Mouse (Mus musculus): ENCODE data around the gene A930004D18Rik.

The A930004D18Rik gene

DNA sequence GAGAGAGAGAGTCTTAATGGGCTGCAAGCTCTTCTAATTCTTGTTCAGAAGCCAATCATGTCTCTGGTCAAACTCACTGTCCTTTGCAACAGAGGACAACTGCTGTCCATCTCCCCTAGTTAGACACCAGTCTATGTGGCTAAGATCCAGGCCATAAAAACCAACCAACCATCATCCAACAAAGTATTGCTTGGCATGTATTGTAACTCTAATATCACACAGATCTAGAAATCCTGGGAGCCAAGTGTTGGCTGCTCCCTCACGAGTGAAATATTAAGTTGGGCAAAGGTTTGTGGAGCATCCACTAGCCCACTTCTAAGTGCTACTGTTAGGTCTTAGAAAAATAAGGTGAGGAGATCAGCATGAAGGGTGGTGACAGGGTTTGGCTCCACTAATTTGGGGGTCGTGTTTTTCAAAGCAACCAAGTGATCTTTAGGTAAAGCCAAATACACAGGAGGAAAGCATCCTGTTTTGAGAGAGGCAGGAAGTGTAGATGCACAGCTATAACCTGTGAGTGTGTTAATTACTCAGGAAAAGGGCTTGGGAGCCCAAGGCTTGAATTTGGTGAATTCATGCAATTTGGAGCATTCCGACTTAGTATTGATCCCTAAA lies 710 bp upstream of the A930004D18Rik start:
- no peak for DNase-seq (ENCODE audit: low spot score)

DNA sequence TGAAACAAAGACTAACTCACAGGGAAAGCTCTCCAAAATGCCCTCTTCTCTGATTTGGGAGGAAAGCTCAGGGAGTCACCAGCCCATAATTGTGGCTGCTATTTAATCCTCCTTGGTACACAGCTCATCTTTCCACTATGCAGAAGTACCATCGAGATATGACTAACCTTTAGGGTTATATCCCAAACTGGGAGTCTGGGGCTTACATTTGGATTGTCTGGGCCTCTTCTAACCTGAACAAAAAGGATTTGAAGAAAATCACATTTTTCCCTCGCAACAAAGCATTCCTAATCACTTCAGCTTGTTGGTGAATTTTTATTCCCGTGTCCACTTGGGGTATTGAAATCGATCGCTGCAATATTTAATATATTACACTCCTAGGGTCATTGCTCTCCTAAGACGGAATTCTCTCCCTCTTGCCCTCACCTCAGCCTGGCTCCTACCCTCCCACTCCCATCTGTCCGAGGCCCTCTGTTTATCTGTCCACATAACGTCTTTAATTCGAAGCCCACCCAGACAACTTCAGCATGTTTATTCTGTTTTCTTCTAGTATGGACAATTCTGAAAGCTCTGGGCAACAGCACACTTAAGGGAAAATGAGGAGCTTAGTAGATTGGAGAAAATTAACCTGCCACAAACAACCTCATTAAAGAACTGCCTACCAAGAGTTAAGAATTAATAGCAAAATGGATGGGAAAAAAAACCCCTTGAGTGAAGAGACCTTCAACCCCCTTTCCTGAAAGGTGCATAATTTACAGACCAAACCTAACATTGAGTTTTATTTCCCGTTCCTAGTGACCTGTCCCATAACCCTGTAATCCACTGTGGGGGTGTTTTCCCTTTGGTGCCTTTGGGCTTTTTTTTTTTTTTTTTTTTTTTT lies 2.9 kb downstream of the A930004D18Rik start:
- no peak for DNase-seq (ENCODE audit: low spot score)

DNA sequence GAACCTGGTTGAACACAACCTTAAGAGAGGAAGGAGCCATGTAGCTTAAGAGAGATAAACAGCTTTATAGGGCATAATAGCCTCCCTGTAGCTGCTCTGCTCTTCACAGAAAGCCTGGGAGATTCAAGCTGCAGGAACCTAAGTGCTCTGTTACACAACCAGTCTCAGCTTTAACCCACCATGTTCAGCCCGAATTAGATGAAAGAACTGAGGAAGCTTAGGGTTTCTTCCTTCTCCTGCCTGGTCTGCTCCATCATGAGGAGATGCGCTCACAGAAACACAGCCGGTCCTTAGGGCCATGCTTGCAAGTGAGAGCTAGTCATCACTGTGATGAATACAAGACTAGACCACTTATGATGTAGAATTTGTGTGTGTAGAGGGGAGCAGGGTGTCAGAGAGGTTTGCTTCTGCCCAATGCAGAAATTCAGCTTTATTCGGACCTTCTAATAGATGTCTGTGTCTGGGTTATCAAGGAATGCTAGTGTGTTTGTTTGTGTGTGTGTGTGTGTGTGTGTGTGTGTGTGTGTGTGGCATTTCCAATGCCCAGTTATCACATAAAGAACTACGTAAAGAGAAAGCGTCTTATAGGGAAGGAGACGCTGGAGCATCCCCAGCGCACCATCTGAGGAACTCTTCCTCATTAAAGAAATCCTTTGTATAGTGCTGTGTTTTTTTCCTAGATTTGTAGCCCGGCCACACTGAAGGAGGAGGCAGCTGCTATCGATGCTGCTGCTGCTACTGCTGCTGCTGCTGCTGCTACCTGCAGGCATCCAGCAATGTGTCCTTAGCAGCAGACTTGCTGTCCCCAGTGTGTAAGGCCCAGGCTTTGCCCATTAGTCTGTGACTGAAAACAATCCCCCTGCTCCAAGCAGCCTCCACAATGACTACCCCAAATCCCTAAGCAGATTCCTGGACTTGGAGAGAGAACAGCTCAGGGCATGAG lies 4.1 kb downstream of the A930004D18Rik start:
- DNase-seq (ENCODE audit: low spot score) = no peak

DNA sequence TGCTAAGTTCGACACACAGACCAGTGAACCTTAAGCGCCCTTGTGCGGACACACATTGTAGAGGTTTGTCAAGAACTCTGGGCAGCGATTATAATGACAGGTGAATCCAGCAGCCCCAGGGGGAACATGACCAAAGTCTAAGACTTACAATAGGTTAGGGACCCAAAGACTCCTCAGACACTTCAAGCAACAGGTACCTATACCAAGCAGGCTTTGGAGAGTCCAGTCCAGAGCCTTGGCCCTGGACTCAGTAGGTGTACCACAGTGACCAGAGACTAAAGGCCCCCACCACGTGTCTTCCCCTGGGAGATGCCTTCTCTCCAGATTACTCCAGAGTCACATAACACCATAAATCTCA lies 5.0 kb downstream of the A930004D18Rik start:
- DNase-seq (ENCODE audit: low spot score) = no peak

DNA sequence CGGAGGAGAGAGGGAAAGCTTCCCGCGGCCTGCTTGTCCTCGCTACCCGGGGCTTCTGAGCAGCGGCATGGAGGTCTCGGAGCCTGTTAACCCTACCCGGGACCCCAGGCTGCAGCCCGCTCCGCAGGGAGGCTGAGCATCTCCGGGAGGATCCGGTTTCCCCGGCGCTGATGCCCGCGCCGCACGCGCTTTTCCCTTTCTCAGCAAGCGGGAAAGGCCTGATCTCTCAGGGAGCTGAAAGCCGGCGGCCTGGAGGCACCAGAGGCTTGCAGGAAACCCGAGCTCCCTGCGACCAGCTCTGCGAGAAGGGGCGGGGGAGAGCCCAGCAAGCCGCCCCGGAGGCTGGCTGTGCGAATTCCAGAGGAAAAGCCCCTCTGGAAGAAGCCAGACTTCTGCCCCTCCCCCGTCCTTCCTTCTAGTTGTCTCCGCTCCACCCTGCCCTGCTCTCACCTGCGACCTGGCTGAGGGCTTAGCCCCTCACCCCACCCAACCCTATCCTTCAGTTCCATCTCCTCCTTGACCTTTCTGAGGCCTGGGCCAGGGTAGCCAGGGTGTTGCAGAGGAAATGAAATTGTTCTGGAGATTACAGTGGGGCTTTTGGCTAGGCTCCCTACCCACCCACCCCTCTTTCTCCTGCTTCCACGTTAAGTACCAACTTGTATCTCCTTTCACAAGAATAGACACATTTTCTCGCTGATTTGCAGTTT lies 5.6 kb downstream of the A930004D18Rik start:
- DNase-seq (ENCODE audit: low spot score) = peak; percentile 48

DNA sequence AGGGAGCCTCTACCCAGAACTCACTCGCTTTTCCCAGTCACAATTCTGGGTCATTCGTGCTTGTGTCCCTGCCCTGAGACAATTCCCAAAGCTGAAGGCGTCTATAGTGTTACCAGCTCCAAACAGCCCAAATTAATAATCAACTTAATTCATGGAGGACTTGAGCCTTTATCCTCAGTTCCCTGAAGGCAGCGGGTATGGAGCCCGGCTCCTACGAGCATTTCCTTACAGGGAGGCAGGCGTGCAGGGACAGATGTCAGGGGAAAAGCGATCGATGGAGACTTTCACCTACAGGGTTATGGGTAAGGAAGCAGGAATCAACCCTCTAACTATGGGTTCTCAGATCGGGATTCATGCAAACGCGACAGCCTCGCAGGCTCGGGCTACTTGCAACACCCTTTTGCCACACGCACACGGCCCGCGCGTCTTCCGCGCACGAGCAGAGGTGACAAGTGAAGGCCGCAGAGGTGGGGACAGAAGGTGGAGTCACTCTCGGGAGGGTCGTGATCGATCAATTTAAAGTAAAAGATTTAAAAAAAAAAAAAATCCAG lies 6.2 kb downstream of the A930004D18Rik start:
- DNase-seq (ENCODE audit: low spot score) = peak; percentile 29

DNA sequence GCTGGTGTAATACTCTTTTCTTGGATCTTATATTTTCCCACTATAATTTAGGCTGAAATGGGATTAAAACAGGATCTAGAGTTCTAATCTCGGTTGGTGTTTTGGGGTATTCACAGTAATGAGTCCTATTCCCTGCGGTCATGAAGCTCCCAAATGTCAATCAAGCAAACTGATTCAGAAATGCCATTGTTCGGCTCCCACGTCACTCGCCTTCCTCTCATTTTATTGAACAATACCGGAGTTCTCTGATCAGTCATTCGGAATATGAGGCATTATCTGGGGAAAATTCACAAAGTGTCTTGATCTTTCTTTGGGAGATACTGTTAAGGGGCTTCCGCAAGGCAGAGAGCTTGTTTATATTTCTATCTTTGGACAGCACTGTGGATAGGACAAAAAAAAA lies 7.0 kb downstream of the A930004D18Rik start:
- DNase-seq (ENCODE audit: low spot score) = no peak

DNA sequence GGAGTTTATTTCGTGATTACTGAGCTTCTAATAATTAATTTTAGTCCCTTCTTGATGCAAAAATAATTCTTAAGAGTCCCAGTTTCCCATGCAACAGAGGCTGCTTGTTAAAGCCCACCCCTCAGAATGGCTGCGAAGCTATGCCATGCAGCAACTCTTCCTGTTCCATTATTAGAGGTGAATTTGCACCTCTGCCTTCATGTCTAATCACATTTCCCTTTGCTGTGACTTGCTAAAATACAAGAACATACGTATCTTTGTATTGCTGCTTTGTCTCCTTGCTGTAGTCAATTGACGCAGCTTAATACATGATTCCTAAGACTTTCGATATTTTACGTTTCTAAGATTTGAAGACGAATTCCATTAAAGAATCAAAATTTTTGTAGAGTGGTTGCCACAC lies 7.9 kb downstream of the A930004D18Rik start:
- no peak for DNase-seq (ENCODE audit: low spot score)

DNA sequence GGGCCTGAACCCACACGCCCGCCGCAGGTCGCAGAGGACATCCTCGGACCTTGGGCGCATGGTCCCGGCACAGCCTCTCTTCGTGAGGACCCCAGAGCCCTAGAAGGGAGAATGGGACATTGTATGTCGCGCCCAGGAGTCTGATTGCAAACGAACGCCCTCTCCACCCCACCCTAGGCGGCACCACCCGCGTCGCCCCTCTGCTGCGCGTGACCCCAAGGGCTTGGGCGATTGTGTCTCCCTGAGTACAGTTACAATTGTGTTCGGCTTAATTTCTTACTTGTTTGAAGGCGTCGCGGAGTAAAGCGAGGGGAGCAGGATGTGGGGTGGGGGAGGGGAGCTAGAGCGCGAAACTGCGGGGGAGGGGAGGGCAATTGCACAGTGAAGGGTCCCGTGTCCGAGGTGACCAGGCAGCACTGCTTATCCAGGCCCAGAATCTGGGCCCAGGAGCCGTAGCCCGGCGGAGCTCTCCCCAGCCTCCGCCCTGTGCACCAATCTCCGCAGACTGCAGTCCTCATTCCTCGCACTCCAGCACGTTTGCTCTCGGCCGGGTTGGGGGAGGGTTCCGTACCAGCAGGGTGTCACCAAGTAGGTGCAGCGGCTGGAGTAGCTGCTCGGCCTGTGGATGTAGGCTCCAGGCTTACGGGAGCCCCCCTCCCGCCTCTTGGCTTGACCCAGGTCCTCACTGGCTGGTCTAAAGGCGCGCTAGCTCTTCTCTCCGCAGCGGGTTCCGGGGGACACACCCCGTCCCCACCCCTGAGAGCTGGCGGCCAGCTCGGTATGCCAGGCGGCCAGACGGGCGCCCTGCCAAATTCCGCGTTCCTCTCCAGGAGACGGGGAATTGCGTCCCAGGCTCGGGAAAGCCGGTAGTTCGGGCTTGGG lies 9.2 kb downstream of the A930004D18Rik start:
- peak; percentile 92 for DNase-seq (ENCODE audit: low spot score)

DNA sequence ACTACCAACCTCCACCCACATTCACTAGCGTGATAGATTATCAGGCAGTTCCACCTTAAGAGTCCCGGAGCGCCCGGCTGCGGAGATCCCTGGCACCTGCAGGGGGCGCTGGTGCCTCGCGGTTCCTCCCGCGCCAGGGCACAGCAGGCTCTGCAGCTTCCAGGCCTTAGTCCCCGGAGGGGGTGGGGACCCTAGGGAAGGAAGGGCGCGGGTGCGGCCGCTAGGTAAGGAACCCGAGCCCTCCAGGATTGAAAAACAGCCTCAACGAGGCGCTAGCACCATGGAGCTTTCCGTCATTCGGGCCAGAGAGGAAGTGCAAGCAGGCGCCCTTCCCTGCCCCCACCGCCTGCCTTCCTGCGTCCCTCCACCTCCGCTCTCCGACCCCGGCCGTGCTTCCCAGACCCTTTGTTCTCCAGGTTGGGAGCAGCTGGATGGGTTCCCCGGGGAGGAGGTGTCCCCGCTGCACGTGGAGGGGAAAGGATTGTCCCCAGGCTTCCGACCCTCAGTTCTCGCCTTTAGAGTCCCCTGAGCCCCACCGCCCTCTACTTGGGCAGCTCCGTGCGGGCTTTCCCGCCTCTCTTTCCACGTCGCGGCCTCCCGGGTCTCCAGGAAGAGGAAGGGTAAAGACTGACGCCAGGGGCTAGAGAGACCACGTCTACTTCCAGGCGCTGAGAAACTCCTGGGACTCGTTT lies 9.9 kb downstream of the A930004D18Rik start:
- DNase-seq (ENCODE audit: low spot score) = peak; percentile 93

DNA sequence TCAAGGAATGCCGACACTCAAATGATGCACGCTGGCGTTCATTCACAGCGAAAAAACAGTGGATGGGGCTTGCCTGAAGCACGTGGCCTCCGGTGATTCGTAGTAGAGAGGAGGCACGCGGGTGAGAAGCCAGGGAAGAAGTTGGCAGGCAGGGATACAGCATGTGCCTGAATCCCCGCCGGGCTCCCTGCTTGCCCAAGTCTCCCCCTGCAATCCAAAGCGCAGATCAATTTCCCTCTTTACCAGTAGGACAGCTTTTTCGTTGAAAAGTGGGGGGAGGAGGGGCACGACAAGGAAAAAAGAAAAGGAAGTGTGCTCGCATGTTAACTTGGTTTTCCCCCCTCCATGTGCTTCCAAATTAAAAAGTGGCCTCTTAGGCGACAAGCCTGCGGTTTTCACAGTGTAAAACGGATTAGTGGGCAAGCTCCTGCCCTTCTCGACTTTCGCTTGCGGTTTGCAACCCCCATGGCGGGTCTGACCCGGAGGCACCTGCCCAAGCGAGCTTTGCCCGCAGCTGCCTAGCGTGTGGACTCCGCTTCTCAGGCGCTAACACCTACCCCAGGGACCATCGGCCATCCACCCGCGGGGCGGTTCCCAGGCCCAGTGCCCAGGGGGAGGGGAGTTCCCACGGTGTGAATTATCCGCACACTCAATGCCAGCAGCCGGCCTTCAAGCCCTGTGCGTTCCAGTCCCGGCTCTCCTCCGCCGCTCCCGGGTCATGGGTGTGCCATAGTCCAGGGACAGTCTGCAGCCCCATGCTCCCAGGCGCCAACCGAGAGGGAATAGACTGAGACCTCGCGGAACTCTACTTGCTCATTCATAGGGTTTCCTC lies 11.2 kb downstream of the A930004D18Rik start:
- DNase-seq (ENCODE audit: low spot score) = peak; percentile 58

DNA sequence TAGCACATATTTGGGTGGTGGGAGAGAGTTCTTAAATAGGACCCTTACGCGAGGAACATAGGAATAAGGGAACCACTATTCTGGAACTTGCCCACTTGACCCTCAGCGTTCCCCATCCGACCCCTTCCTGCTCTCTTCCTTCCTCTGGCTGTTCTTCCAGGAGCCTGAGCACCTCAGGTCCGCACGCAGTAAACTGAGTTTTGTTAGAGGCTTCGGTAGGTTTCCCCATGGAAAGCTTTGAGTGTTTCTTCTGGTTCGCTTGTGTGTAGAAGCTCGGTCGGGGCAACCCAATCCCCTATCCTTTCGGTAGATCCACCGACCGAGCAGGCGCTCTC lies 11.8 kb downstream of the A930004D18Rik start:
- DNase-seq (ENCODE audit: low spot score) = no peak

DNA sequence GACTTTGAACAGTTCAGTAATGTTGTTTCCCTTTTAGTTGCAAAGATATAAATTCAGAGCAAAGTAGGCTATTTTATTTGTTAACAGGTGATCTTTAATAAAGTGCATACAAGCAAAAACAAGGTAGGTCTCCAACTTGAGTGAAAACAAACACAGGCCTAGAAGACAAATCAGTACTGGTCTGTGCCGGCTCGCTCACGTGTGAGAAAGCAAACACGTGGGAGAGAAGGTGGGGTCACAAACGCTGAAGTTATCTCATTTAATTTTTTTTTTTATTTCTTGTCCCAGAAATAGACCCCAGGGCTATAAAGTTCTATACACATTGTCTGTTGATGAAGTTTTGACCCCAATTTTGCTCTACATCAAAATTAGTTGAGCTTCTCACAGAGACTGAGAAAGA lies 12.4 kb downstream of the A930004D18Rik start:
- DNase-seq (ENCODE audit: low spot score) = no peak

DNA sequence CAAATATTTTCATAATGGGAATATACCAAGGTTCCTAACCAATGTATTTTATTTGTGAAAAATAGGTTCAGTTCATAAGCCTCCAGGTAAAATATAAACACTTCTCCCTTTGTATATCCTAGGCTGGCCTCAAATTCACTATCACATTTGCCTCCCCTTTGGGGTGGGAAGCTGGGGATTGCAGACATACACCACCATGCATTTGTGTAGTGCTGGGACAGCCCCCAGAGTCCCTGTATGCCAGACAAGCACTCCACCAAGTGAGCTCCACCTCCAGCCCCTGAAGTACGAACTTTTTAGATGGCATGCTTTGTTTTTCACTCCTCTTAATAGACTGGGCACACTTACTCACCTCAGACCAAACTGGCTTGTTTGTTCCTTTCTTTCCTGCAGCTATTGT lies 14.7 kb downstream of the A930004D18Rik start:
- DNase-seq (ENCODE audit: low spot score) = no peak

DNA sequence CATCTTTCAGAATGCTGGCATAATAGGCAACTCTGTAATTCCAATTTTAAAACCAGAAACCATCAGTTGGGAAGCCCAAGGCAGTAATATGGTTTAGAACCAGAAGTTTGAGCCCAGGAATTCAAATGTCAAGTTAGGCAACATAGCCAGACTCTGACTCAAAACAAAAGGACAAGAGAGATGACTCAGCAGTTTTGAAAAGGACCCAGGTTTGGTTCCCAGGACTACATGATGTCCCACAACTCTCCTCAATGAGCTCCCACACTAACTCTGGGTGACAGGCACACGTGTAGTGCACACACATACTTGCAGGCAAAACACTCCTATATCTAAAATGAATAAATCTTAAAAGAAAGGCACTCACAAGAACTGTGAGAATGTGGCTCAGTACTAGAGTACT lies 18.4 kb downstream of the A930004D18Rik start:
- no peak for DNase-seq (ENCODE audit: low spot score)

DNA sequence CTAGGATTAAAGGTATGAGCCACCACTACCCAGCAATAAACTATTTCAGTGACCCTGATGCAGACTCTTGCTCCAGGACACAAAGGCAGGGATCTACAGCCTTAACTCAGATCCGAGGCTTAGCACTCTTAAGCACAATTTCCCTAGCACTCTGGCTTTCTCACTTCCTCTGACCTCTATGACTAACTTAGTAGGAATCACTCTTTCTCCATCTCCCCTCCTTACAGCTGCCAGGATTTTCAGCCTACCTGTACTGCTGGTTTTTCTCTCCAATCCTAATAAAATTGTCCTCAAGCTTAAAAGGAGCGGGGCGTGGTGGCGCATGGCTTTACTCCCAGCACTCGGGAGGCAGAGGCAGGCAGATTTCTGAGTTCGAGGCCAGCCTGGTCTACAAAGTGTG lies 20.2 kb downstream of the A930004D18Rik start:
- DNase-seq (ENCODE audit: low spot score) = no peak

DNA sequence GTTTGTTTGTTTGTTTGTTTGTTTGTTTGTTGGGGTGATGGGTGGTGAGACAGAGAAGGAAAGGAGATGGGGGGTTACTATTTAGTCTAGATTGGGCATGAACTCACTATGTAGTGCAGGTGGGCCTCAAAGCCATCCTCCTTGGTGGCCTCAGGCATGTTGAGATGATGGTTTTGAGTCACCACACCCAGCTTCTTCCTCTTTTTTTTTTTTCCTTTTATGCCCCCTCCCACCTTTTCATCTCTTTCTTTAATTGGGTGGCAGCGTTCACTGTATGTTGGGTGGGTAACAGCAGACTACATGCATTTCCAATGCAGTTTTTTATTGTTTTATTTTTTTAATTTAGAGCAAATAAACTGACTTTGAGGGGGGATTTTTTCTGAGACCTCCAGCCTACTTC lies 20.9 kb downstream of the A930004D18Rik start:
- DNase-seq (ENCODE audit: low spot score) = no peak

DNA sequence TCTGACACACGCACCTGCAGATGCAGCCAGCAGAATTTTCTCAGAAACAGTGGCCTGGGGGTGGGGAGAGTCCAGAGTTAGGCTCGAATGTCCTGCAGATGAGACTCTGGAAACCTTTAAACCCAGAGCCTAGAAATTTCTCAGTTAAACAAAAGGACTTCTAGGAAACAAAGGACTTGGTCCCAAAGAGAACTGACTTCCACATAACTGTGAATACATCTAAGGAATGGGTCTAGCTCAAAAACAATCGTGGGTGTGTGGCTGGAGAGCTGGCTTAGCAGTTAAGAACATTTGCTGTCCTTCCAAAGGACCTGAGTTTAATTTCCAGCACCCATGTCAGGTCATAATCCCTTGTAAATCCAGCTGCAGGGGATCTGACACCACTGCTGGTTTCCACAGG lies 22.0 kb downstream of the A930004D18Rik start:
- DNase-seq (ENCODE audit: low spot score) = no peak

DNA sequence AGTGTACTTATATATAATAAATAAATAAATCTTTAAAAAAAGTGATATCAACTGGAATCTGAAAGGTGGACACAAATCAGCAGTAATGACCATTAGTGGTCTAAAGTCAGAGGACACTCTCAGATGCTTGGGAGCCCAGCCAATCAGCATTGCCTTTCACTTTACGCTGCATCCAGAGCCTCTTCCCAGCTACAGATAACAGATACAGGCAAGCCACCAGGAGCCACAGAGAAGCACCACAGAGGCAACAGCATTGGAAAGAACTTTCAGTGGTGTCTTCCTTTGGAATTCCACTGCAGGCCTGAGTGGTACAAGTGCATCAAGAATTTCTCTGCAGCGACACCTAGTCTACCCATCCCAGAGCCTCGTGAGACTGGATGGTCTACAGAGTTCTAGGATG lies 24.7 kb downstream of the A930004D18Rik start:
- DNase-seq (ENCODE audit: low spot score) = no peak

All from urinary bladder, postnatal 14 days (tissue).